Mouse (Mus musculus) large intestine, adult 2 months (tissue): ENCODE measurements around the gene Gm11437. TPM values are rescaled to one million over a fixed set of nuclear protein-coding genes. Genes with fewer than 3 reads are reported as not detected.

Source experiments
- polyA plus RNA-seq: library from polyadenylated mRNA; depleted of rRNA; stranded (reverse); fragments of >200 nt; gene quantifications from 2 replicates; pipeline ENCODE4 v1.2.3, GENCODE M21; 2012; rRNA removed

Gm11437 gene
- polyA plus RNA-seq, 1 experiment: 10.4 TPM

Other genes starting within 250 kb of the Gm11437 start
- gene Ddx52, start 225.4 kb downstream of the Gm11437 start, polyA plus RNA-seq: 4.2 and 5.5 TPM in 2 replicates
- 10.5 and 18.6 TPM in 2 replicates for gene Synrg, start 203.0 kb downstream of the Gm11437 start, polyA plus RNA-seq
- 4.7 and 6.7 TPM in 2 replicates for gene Dusp14, start 98.2 kb downstream of the Gm11437 start, polyA plus RNA-seq
- gene Tada2a, start 37.9 kb downstream of the Gm11437 start, polyA plus RNA-seq: 4.0 and 4.4 TPM in 2 replicates
- 7.8 and 15.9 TPM in 2 replicates for gene Acaca, start 37.8 kb downstream of the Gm11437 start, polyA plus RNA-seq